Mouse (Mus musculus): ENCODE results near the gene Plxnb2. TPM values are rescaled to one million over a fixed set of nuclear protein-coding genes. Genes with fewer than 3 reads are reported as not detected.
A peak's percentile ranks its signal among the peaks of the same experiment; 100 is the strongest.

Gene Plxnb2
- polyA plus RNA-seq, 1 experiment, result 91.0 TPM

- no peaks in the 10 kb centered on the region for H3K36me3 ChIP-seq (ENCODE audit: control insufficient read depth, insufficient read depth, low read length)
- H3K4me3 ChIP-seq (ENCODE audit: control insufficient read depth, low read depth, low read length), result no peak overlapping the region
- peaks cover 46% of the 10 kb centered on the region for H3K4me1 ChIP-seq (ENCODE audit: control insufficient read depth, insufficient read depth, low read length)
- no peak overlapping the region for H3K27ac ChIP-seq (ENCODE audit: control insufficient read depth, insufficient read depth, low read depth, low read length)
- TF ChIP-seq POLR2A (IDR thresholded peaks at IDR 0.05; ENCODE audit: control insufficient read depth, low read depth, low read length) (no peak), CTCF (IDR thresholded peaks at IDR 0.05; ENCODE audit: control insufficient read depth, insufficient read depth, insufficient replicate concordance, low read depth, low read length) (no peak)
- H3K27me3 ChIP-seq (ENCODE audit: control insufficient read depth, insufficient read depth, low read length), result no peaks in the 10 kb centered on the region; the same call in 1 of the 2 replicates
These were observed 35.6 kb downstream of the Plxnb2 start for GRCm38 (mm10) chr15:89144965-89145364.

- H3K4me1 ChIP-seq (ENCODE audit: control insufficient read depth, insufficient read depth, low read length), result peaks cover 32% of the 10 kb centered on the region
- H3K27ac ChIP-seq (ENCODE audit: control insufficient read depth, insufficient read depth, low read depth, low read length), result no peak overlapping the region
- no peaks in the 10 kb centered on the region; the same call in 1 of the 2 replicates for H3K27me3 ChIP-seq (ENCODE audit: control insufficient read depth, insufficient read depth, low read length)
- no peak for TF ChIP-seq CTCF (IDR thresholded peaks at IDR 0.05; ENCODE audit: control insufficient read depth, insufficient read depth, insufficient replicate concordance, low read depth, low read length)
- TF ChIP-seq POLR2A (IDR thresholded peaks at IDR 0.05; ENCODE audit: control insufficient read depth, low read depth, low read length), result no peak
- H3K4me3 ChIP-seq (ENCODE audit: control insufficient read depth, low read depth, low read length), result no peak overlapping the region
- no peaks in the 10 kb centered on the region for H3K36me3 ChIP-seq (ENCODE audit: control insufficient read depth, insufficient read depth, low read length)
These were observed 37.5 kb downstream of the Plxnb2 start for GRCm38 (mm10) chr15:89143134-89143533.

- Histone ChIP-seq H3K4me3 (ENCODE audit: control insufficient read depth, low read depth, low read length) (no peak overlapping the region), H3K36me3 (ENCODE audit: control insufficient read depth, insufficient read depth, low read length) (no peaks in the 10 kb centered on the region), H3K4me1 (ENCODE audit: control insufficient read depth, insufficient read depth, low read length) (peaks cover 25% of the 10 kb centered on the region), H3K27me3 (ENCODE audit: control insufficient read depth, insufficient read depth, low read length) (no peaks in the 10 kb centered on the region; the same call in 1 of the 2 replicates), H3K27ac (ENCODE audit: control insufficient read depth, insufficient read depth, low read depth, low read length) (no peak overlapping the region)
- TF ChIP-seq POLR2A (IDR thresholded peaks at IDR 0.05; ENCODE audit: control insufficient read depth, low read depth, low read length), result no peak
- TF ChIP-seq CTCF (IDR thresholded peaks at IDR 0.05; ENCODE audit: control insufficient read depth, insufficient read depth, insufficient replicate concordance, low read depth, low read length), result no peak
These were observed 38.7 kb downstream of the Plxnb2 start for GRCm38 (mm10) chr15:89141905-89142304.

GRCm38 (mm10) chr15:89141443-89141842 lies 39.1 kb downstream of the Plxnb2 start:
- Histone ChIP-seq H3K4me1 (ENCODE audit: control insufficient read depth, insufficient read depth, low read length) (peaks cover 21% of the 10 kb centered on the region), H3K27me3 (ENCODE audit: control insufficient read depth, insufficient read depth, low read length) (no peaks in the 10 kb centered on the region; the same call in 1 of the 2 replicates), H3K36me3 (ENCODE audit: control insufficient read depth, insufficient read depth, low read length) (no peaks in the 10 kb centered on the region), H3K4me3 (ENCODE audit: control insufficient read depth, low read depth, low read length) (no peak overlapping the region), H3K27ac (ENCODE audit: control insufficient read depth, insufficient read depth, low read depth, low read length) (no peak overlapping the region)
- no peak for TF ChIP-seq CTCF (IDR thresholded peaks at IDR 0.05; ENCODE audit: control insufficient read depth, insufficient read depth, insufficient replicate concordance, low read depth, low read length)
- TF ChIP-seq POLR2A (IDR thresholded peaks at IDR 0.05; ENCODE audit: control insufficient read depth, low read depth, low read length), result no peak

GRCm38 (mm10) chr15:89140659-89141252 lies 39.8 kb downstream of the Plxnb2 start, which contains the start of gene Mapk12:
Mapk12 (minus strand) TSS chr15:89140703.
- peak within 1 kb of the TSS; percentile 33 for H3K4me3 ChIP-seq (ENCODE audit: control insufficient read depth, low read depth, low read length)
- no peaks in the 10 kb centered on the region for H3K36me3 ChIP-seq (ENCODE audit: control insufficient read depth, insufficient read depth, low read length)
- TF ChIP-seq POLR2A (IDR thresholded peaks at IDR 0.05; ENCODE audit: control insufficient read depth, low read depth, low read length), result no peak
- no peak for TF ChIP-seq CTCF (IDR thresholded peaks at IDR 0.05; ENCODE audit: control insufficient read depth, insufficient read depth, insufficient replicate concordance, low read depth, low read length)
- H3K27me3 ChIP-seq (ENCODE audit: control insufficient read depth, insufficient read depth, low read length), result no peaks in the 10 kb centered on the region; the same call in 1 of the 2 replicates
- no peak within 1 kb of the TSS for H3K27ac ChIP-seq (ENCODE audit: control insufficient read depth, insufficient read depth, low read depth, low read length)
- H3K4me1 ChIP-seq (ENCODE audit: control insufficient read depth, insufficient read depth, low read length), result peaks cover 14% of the 10 kb centered on the region

- H3K4me1 ChIP-seq (ENCODE audit: control insufficient read depth, insufficient read depth, low read length), result peaks cover 14% of the 10 kb centered on the region
These were observed 40.4 kb downstream of the Plxnb2 start for GRCm38 (mm10) chr15:89140048-89140658.

GRCm38 (mm10) chr15:89138531-89138930 lies 42.1 kb downstream of the Plxnb2 start:
- no peak overlapping the region for H3K27ac ChIP-seq (ENCODE audit: control insufficient read depth, insufficient read depth, low read depth, low read length)
- H3K27me3 ChIP-seq (ENCODE audit: control insufficient read depth, insufficient read depth, low read length), result no peaks in the 10 kb centered on the region; the same call in 1 of the 2 replicates
- TF ChIP-seq POLR2A (IDR thresholded peaks at IDR 0.05; ENCODE audit: control insufficient read depth, low read depth, low read length), result no peak
- TF ChIP-seq CTCF (IDR thresholded peaks at IDR 0.05; ENCODE audit: control insufficient read depth, insufficient read depth, insufficient replicate concordance, low read depth, low read length), result no peak
- no peaks in the 10 kb centered on the region for H3K36me3 ChIP-seq (ENCODE audit: control insufficient read depth, insufficient read depth, low read length)
- peaks cover 14% of the 10 kb centered on the region for H3K4me1 ChIP-seq (ENCODE audit: control insufficient read depth, insufficient read depth, low read length)
- H3K4me3 ChIP-seq (ENCODE audit: control insufficient read depth, low read depth, low read length), result no peak overlapping the region

More at GRCm38 (mm10) chr15:89140048-89140658, 40.4 kb downstream of the Plxnb2 start:
- no peak for TF ChIP-seq CTCF (IDR thresholded peaks at IDR 0.05; ENCODE audit: control insufficient read depth, insufficient read depth, insufficient replicate concordance, low read depth, low read length)
- no peak for TF ChIP-seq POLR2A (IDR thresholded peaks at IDR 0.05; ENCODE audit: control insufficient read depth, low read depth, low read length)
- Histone ChIP-seq H3K27me3 (ENCODE audit: control insufficient read depth, insufficient read depth, low read length) (no peaks in the 10 kb centered on the region; the same call in 1 of the 2 replicates), H3K36me3 (ENCODE audit: control insufficient read depth, insufficient read depth, low read length) (no peaks in the 10 kb centered on the region), H3K27ac (ENCODE audit: control insufficient read depth, insufficient read depth, low read depth, low read length) (no peak overlapping the region), H3K4me3 (ENCODE audit: control insufficient read depth, low read depth, low read length) (peak overlapping the region; percentile 33)

All from testis, adult 2 months (tissue).